Comparison of ENCODE assay signal across 8 mouse cellular contexts in the genomic region with DNA sequence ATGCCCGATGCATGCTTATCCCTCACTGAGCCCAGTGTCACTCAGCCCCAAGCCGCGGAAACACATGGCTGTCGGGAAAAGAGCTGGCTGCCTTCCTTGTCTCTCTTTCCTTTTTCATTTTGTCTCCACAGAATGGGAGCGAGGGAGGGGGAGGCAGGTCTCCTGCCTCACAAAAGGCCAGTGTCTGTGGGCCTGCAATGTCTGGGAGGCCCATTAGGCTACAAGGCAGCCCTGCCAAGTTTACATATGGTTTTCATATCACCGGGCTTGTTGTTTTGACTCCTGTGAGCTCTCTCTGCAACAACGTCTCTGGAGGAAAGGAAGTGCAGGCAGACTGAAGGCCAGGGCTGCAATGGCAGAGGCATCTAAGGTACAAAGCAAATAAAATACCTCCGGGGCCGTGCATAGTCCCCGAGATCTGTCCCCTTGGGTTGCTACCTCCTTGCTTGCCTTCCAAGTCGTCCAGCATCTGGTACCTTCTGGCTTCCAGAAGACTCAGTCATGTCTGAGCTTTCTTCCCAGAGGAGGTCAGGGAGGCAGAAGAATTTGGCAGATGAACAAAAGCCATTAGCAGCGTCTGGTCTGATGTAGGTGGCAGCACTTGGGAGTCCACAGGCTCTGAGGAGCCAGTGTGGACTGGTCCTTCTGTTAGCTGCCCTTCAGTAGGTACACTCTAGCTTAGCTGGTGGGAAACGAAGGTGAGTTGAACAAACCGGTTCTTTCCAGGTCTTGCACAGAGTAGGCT. TPM values are rescaled to one million over a fixed set of nuclear protein-coding genes. Genes with fewer than 3 reads are reported as not detected.
DNase-seq lines count a peak whose midpoint lies in the region; ATAC-seq and TF ChIP-seq lines count a peak whose summit lies in the region.

No protein-coding gene starts in this region.

- H3K4me1 ChIP-seq in hindbrain, embryonic 15.5 days (replicated peaks), result peaks cover 24% of the 10 kb centered on the region
- peaks cover 8% of the 10 kb centered on the region; the same call in 1 of the 2 replicates for H3K4me1 ChIP-seq in neural tube, embryonic 11.5 days (ENCODE audit: control insufficient read depth, insufficient read depth, low read length)

- H3K27ac ChIP-seq in gastrocnemius, adult 2 months, result peak overlapping the region; percentile 72
- peak overlapping the region; percentile 39; the same call in 1 of the 2 replicates for H3K27ac ChIP-seq in hindbrain, embryonic 15.5 days (replicated peaks)
- 0 out of 2 replicates have a peak overlapping the region, but pooled peaks have one; percentile 9 for H3K27ac ChIP-seq in neural tube, embryonic 11.5 days (ENCODE audit: low read depth, low read length)

- peak overlapping the region; percentile 41 for H3K4me3 ChIP-seq in gastrocnemius, adult 2 months
- H3K4me3 ChIP-seq in hindbrain, embryonic 15.5 days, result no peak overlapping the region
- H3K4me3 ChIP-seq in neural tube, embryonic 11.5 days (ENCODE audit: low read depth, low read length), result no peak overlapping the region

- no peak for TF ChIP-seq POLR2A in brain, embryonic 14.5 days (IDR thresholded peaks at IDR 0.05; ENCODE audit: borderline replicate concordance, extremely low read depth, insufficient read depth, insufficient read length, poor library complexity, severe bottlenecking)

- H3K4me2 ChIP-seq in hindbrain, embryonic 15.5 days, result no peak overlapping the region; the same call in 1 of the 2 replicates
- no peak overlapping the region for H3K4me2 ChIP-seq in neural tube, embryonic 11.5 days (ENCODE audit: low read depth)

- intact Hi-C loops in gastrocnemius, adult 2 months (cut with DNase I), result no loop called here
- intact Hi-C loops in left cerebral cortex, postnatal 10 days (cut with DNase I), result no loop called here

- H3K9me3 ChIP-seq in hindbrain, embryonic 15.5 days, result no peaks in the 10 kb centered on the region
- no peaks in the 10 kb centered on the region for H3K9me3 ChIP-seq in neural tube, embryonic 11.5 days (ENCODE audit: control insufficient read depth, low read length)

- H3K36me3 ChIP-seq in hindbrain, embryonic 15.5 days, result no peaks in the 10 kb centered on the region
- no peaks in the 10 kb centered on the region for H3K36me3 ChIP-seq in neural tube, embryonic 11.5 days (ENCODE audit: control insufficient read depth, insufficient read depth, low read length)

- H3K9ac ChIP-seq in hindbrain, embryonic 15.5 days, result no peak overlapping the region
- H3K9ac ChIP-seq in neural tube, embryonic 11.5 days (ENCODE audit: low read length), result no peak overlapping the region

- peak; percentile 49; the same call in 1 of the 2 replicates for ATAC-seq in hindbrain, embryonic 15.5 days (ENCODE audit: low FRiP score, low read depth)
- ATAC-seq in neural tube, embryonic 11.5 days (ENCODE audit: insufficient read depth, low FRiP score, low TSS enrichment), result no peak

- WGBS in hindbrain, embryonic 15.5 days, result 41% methylated on average over 14 of the region's 14 CpGs
- 53% methylated on average over 14 of the region's 14 CpGs for WGBS in neural tube, embryonic 11.5 days

- no peak for TF ChIP-seq CTCF in brain, embryonic 14.5 days (IDR thresholded peaks at IDR 0.05; ENCODE audit: borderline replicate concordance, extremely low read depth, insufficient read depth, insufficient read length)
- TF ChIP-seq CTCF in gastrocnemius, adult 2 months (IDR thresholded peaks at IDR 0.05), result no peak

- H3K27me3 ChIP-seq in hindbrain, embryonic 15.5 days, result no peaks in the 10 kb centered on the region
- H3K27me3 ChIP-seq in neural tube, embryonic 11.5 days (ENCODE audit: control insufficient read depth, insufficient read depth, low read length), result no peaks in the 10 kb centered on the region

- peak; percentile 91 for DNase-seq in 3T3-L1 (ENCODE audit: low read depth, low spot score)
- peak; percentile 86 for DNase-seq in brain, embryonic 14.5 days (ENCODE audit: low read depth)
- peak; percentile 49 for DNase-seq in gastrocnemius, adult 2 months
- peak; percentile 56 for DNase-seq in neural tube, embryonic 11.5 days (ENCODE audit: low spot score)
- DNase-seq in right cerebral cortex, postnatal 4 days, result no peak
- DNase-seq in thymus, postnatal 25 days, result no peak
- DNase-seq in left cerebral cortex, postnatal 10 days (ENCODE audit: extremely low spot score in 1 of 2, low spot score in 2 of 2), result no peak

RNA-seq across cellular contexts. Expression of a gene that starts 19.4 kb away (rescaled TPM):
- polyA plus RNA-seq in brain, embryonic 14.5 days (2012; rRNA removed), result 16.0 and 22.4 TPM in 2 replicates
- 1 to 10 TPM; 2.0 to 5.4 TPM for total RNA-seq in gastrocnemius, adult 2 months (2021)
- polyA plus RNA-seq in hindbrain, embryonic 15.5 days (2015; fragmentation: Nextera tagmentation; extraction: Ambion mirVana), result 17.8 and 20.0 TPM in 2 replicates
- 38.7 and 41.3 TPM in 2 replicates for polyA plus RNA-seq in neural tube, embryonic 11.5 days (2014; fragmentation: Nextera tagmentation; extraction: Ambion mirVana)
- total RNA-seq in left cerebral cortex, postnatal 10 days (2021), result 10 to 100 TPM; 74.5 to 75.6 TPM

Comparison
In these comparisons a context has a peak if more than half of its experiments do, and no peak if none do; other contexts are left out.
1. DNase-seq: peak in 3T3-L1 (single experiment), brain, embryonic 14.5 days (single experiment), gastrocnemius, adult 2 months (single experiment) and neural tube, embryonic 11.5 days (single experiment); none in right cerebral cortex, postnatal 4 days (single experiment), thymus, postnatal 25 days (single experiment) and left cerebral cortex, postnatal 10 days (0 of 2).
2. H3K27ac ChIP-seq: peak in every context shown above with its lines; median percentile 72 in gastrocnemius, adult 2 months; 39 in hindbrain, embryonic 15.5 days; 9 in neural tube, embryonic 11.5 days.